Mouse (Mus musculus): ENCODE results near the gene Gm49450.
"Not testable (repeated sequence)": the region's sequence is repeated elsewhere in the genome, so short reads cannot be mapped to it uniquely, and the experiment has no call there.

Gm49450 gene

GRCm38 (mm10) chr15:98956000-98956399, 2.6 kb upstream of the Gm49450 start:
- DNase-seq (ENCODE audit: low read depth, low spot score) = no peak

GRCm38 (mm10) chr15:98955324-98955723, 2.0 kb upstream of the Gm49450 start:
- DNase-seq (ENCODE audit: low read depth, low spot score) = no peak

- no peak for DNase-seq (ENCODE audit: low read depth, low spot score)
Measured at GRCm38 (mm10) chr15:98954425-98955253, 1.3 kb upstream of the Gm49450 start.

GRCm38 (mm10) chr15:98952751-98953400, 475 bp downstream of the Gm49450 start:
- DNase-seq (ENCODE audit: low read depth, low spot score) = peak; percentile 88

GRCm38 (mm10) chr15:98952063-98952455, 1.3 kb downstream of the Gm49450 start:
- DNase-seq (ENCODE audit: low read depth, low spot score) = no peak

GRCm38 (mm10) chr15:98951122-98952062, 2.0 kb downstream of the Gm49450 start:
- not testable (repeated sequence) for DNase-seq (ENCODE audit: low read depth, low spot score)

GRCm38 (mm10) chr15:98949607-98949892, 3.8 kb downstream of the Gm49450 start:
- DNase-seq (ENCODE audit: low read depth, low spot score) = no peak

GRCm38 (mm10) chr15:98948857-98949606, 4.3 kb downstream of the Gm49450 start:
- DNase-seq (ENCODE audit: low read depth, low spot score) = no peak

- DNase-seq (ENCODE audit: low read depth, low spot score) = no peak
Measured at GRCm38 (mm10) chr15:98948382-98948781, 5.0 kb downstream of the Gm49450 start.

GRCm38 (mm10) chr15:98947884-98948283, 5.5 kb downstream of the Gm49450 start:
- no peak for DNase-seq (ENCODE audit: low read depth, low spot score)

- DNase-seq (ENCODE audit: low read depth, low spot score) = peak; percentile 91
Measured at GRCm38 (mm10) chr15:98943133-98943532, 10.2 kb downstream of the Gm49450 start.

- no peak for DNase-seq (ENCODE audit: low read depth, low spot score)
Measured at GRCm38 (mm10) chr15:98942081-98942480, 11.3 kb downstream of the Gm49450 start.

GRCm38 (mm10) chr15:98941539-98941938, 11.8 kb downstream of the Gm49450 start:
- DNase-seq (ENCODE audit: low read depth, low spot score) = no peak

- DNase-seq (ENCODE audit: low read depth, low spot score) = no peak
Measured at GRCm38 (mm10) chr15:98940816-98941215, 12.5 kb downstream of the Gm49450 start.

GRCm38 (mm10) chr15:98934217-98934839, 19.0 kb downstream of the Gm49450 start, which contains the start of gene Tuba1b:
Gene Tuba1b, minus strand, starts transcription at chr15:98934565.
- DNase-seq (ENCODE audit: low read depth, low spot score) = peak; percentile 88

- DNase-seq (ENCODE audit: low read depth, low spot score) = peak; percentile 98
Measured at GRCm38 (mm10) chr15:98933833-98934216, 19.5 kb downstream of the Gm49450 start.

- DNase-seq (ENCODE audit: low read depth, low spot score) = peak; percentile 56
Measured at GRCm38 (mm10) chr15:98933004-98933671, 20.2 kb downstream of the Gm49450 start.

- peak; percentile 23 for DNase-seq (ENCODE audit: low read depth, low spot score)
Measured at GRCm38 (mm10) chr15:98930998-98931397, 22.4 kb downstream of the Gm49450 start.

GRCm38 (mm10) chr15:98930017-98930734, 23.2 kb downstream of the Gm49450 start:
- peak; percentile 44 for DNase-seq (ENCODE audit: low read depth, low spot score)

Measured in R1 (cell line).